Mouse (Mus musculus) limb, embryonic 13.5 days (tissue): Measurements from ENCODE around the gene Tec. TPM values are rescaled to one million over a fixed set of nuclear protein-coding genes. Genes with fewer than 3 reads are reported as not detected.

Experiments used
- ATAC-seq: fragments of 200-750 bp; cut with Nextera tagmentation; 2 replicates; pipeline ENCODE4 v1.8.0; 2017; ENCODE audit warnings: low read depth, moderate number of reproducible peaks, moderate TSS enrichment; ENCODE audit not compliant: low FRiP score
- H3K27ac ChIP-seq: fragments of 300-500 bp; sonication (generic); 2 replicates; pipeline ENCODE4 v1.5.1; 2015; ENCODE audit warnings: inconsistent platforms, mild to moderate bottlenecking, moderate library complexity
- H3K27me3 ChIP-seq: fragments of 300-500 bp; sonication (generic); 2 replicates; pipeline ENCODE4 v1.6.1; 2015; ENCODE audit warnings: mild to moderate bottlenecking, inconsistent platforms
- H3K36me3 ChIP-seq: fragments of 300-500 bp; sonication (generic); 2 replicates; pipeline ENCODE4 v1.6.1; 2015; ENCODE audit warnings: inconsistent platforms, mild to moderate bottlenecking, moderate library complexity
- H3K4me1 ChIP-seq: fragments of 300-500 bp; sonication (generic); 2 replicates; pipeline ENCODE4 v1.6.1; 2015; ENCODE audit warnings: inconsistent platforms
- H3K4me2 ChIP-seq: fragments of 300-500 bp; sonication (generic); replicated peaks from 2 replicates; pipeline ENCODE4 v1.6.1; 2015; ENCODE audit warnings: inconsistent platforms, mild to moderate bottlenecking, moderate library complexity
- H3K4me3 ChIP-seq: fragments of 300-500 bp; sonication (generic); 2 replicates; pipeline ENCODE4 v1.5.1; 2015; ENCODE audit warnings: moderate library complexity, mild to moderate bottlenecking, inconsistent platforms
- H3K9ac ChIP-seq: fragments of 300-500 bp; sonication (generic); 2 replicates; pipeline ENCODE4 v1.6.1; 2015; ENCODE audit warnings: mild to moderate bottlenecking, inconsistent platforms
- H3K9me3 ChIP-seq: fragments of 300-500 bp; sonication (generic); 2 replicates; pipeline ENCODE4 v1.6.1; 2016; ENCODE audit warnings: inconsistent platforms
- WGBS: fragments of 180-500 bp; shearing (Covaris S2); methylation state at CpG from one replicate; pipeline ENCODE4 v1.1.7; 2015; 5-methylcytosine and 5-hydroxymethylcytosine counted together
- polyA plus RNA-seq: library from polyadenylated mRNA; unstranded; fragments of >200 nt; fragmentation: Nextera tagmentation; extraction: Ambion mirVana; gene quantifications from 2 replicates; pipeline ENCODE4 v1.2.1, GENCODE M21; 2015

The Tec gene
- polyA plus RNA-seq, 1 experiment from 2014 or later, result 5.5 TPM

DNA sequence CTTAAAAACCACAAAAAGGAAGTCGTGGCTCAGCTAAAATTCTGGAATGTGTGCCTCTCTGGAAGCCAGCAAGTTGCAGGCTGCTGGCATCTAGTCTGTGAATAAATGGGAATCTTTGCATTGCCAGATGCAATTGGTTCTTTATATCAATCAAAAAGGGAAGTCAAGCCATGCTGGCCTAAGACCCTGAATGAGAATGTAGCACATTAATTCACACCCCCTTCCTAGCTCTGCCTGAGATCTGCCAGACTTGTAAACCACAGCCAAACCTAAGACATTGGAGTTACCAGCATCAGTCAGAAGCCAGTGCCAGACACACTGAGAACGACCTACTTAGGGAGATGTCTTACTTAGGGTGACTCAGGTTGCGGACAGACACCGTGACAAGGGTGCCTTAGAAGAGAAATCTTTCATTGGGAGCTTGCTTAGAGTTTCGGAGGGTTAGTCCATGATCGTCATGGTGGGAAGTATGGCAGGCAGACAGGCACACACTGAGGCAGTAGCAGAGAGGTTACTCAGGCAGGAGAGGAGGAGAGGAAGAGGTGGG is 19.3 kb downstream of the Tec start:
- Histone ChIP-seq H3K9ac (no peak overlapping the region), H3K36me3 (no peaks in the 10 kb centered on the region), H3K27ac (no peak overlapping the region), H3K9me3 (no peaks in the 10 kb centered on the region), H3K27me3 (no peaks in the 10 kb centered on the region), H3K4me3 (no peak overlapping the region), H3K4me2 (no peak overlapping the region), H3K4me1 (peaks cover 9% of the 10 kb centered on the region; the same call in 1 of the 2 replicates)
- 77% methylated on average over 6 of the region's 6 CpGs for WGBS
- ATAC-seq, result no peak

DNA sequence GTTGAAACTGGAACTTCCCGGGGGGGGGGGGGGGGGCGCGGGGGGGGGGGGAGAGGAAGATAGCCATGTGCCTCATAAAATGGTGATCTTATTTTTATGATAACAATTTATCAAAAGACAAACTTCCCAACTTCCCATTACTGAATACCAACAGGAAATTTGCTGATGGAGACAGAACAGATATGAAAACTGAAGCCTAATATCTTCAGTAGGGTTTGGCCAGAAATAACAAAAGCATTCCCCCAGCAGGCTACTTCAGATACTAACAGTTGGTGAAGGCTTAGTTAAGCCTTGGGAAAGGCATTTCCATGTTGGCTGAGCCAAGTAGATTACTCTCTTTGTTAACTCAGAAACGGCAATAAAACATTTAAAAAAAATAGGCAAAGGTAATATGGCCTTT is 21.6 kb downstream of the Tec start:
- WGBS, result 82% methylated on average over 1 of the region's 4 CpGs
- no peaks in the 10 kb centered on the region for H3K9me3 ChIP-seq
- H3K9ac ChIP-seq, result no peak overlapping the region
- H3K27ac ChIP-seq, result no peak overlapping the region
- H3K4me2 ChIP-seq, result no peak overlapping the region
- H3K36me3 ChIP-seq, result no peaks in the 10 kb centered on the region
- no peaks in the 10 kb centered on the region for H3K27me3 ChIP-seq
- no peak overlapping the region for H3K4me3 ChIP-seq
- H3K4me1 ChIP-seq, result peaks cover 9% of the 10 kb centered on the region; the same call in 1 of the 2 replicates
- ATAC-seq, result no peak

DNA sequence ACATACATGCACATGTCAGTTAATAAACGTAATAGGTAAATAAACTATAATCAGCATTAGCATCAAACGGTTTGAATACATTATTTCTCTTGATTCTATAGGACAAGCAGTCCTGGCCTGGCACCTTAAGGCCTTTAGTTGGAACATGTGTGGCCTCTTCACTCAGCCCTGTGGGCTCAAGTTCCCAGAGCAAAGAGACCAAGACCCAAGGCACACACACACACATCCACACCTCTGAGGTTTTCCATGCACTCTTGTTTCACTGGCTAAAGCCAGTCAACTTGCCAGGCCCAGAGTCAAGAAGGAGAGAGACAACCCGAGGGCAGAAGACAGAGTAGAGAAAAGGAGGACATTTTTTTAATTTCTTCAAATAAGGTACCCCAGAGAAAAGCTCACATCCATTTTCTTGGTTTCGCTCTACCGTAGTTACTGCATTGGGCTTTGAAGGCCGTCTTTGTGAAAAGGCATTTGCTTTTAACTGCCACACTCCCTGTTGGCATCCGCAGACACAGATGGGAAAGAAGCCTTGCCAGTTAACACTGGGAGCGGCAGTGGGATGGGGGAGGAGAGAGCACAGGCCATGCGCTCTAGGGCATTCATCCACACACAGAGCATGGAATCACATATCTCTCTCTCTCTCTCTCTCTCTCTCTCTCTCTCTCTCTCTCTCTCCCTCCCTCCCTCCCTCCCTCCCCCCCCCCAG is 22.2 kb downstream of the Tec start:
- Histone ChIP-seq H3K4me1 (peaks cover 9% of the 10 kb centered on the region; the same call in 1 of the 2 replicates), H3K9me3 (0 out of 2 replicates have a peak, but pooled peaks cover 1% of the 10 kb centered on the region), H3K27me3 (no peaks in the 10 kb centered on the region), H3K4me3 (no peak overlapping the region), H3K36me3 (no peaks in the 10 kb centered on the region), H3K4me2 (no peak overlapping the region), H3K27ac (no peak overlapping the region), H3K9ac (no peak overlapping the region)
- ATAC-seq, result peak; percentile 40; the same call in 1 of the 2 replicates
- WGBS, result 67% methylated on average over 9 of the region's 9 CpGs

- H3K9ac ChIP-seq, result no peak overlapping the region
- 78% methylated on average over 7 of the region's 7 CpGs for WGBS
- no peaks in the 10 kb centered on the region for H3K27me3 ChIP-seq
- H3K4me1 ChIP-seq, result peaks cover 9% of the 10 kb centered on the region; the same call in 1 of the 2 replicates
- no peak overlapping the region for H3K4me2 ChIP-seq
- no peaks in the 10 kb centered on the region for H3K36me3 ChIP-seq
- no peak overlapping the region for H3K27ac ChIP-seq
- H3K9me3 ChIP-seq, result peaks cover 10% of the 10 kb centered on the region
- no peak for ATAC-seq
- no peak overlapping the region for H3K4me3 ChIP-seq
Observed at GRCm38 (mm10) chr5:72844776-72845495, 23.3 kb downstream of the Tec start.

- Histone ChIP-seq H3K9ac (no peak overlapping the region), H3K27ac (no peak overlapping the region), H3K4me3 (no peak overlapping the region), H3K9me3 (peaks cover 14% of the 10 kb centered on the region), H3K27me3 (no peaks in the 10 kb centered on the region), H3K4me2 (no peak overlapping the region), H3K36me3 (no peaks in the 10 kb centered on the region), H3K4me1 (peaks cover 9% of the 10 kb centered on the region; the same call in 1 of the 2 replicates)
- ATAC-seq, result no peak
- 15% methylated on average over 2 of the region's 2 CpGs for WGBS
Observed at GRCm38 (mm10) chr5:72844294-72844693, 24.0 kb downstream of the Tec start.

GRCm38 (mm10) chr5:72839655-72840054 is 28.6 kb downstream of the Tec start:
- no peak overlapping the region for H3K9ac ChIP-seq
- WGBS, result 88% methylated on average over 3 of the region's 3 CpGs
- no peak for ATAC-seq

GRCm38 (mm10) chr5:72838976-72839375 is 29.3 kb downstream of the Tec start:
- Histone ChIP-seq H3K4me3 (no peak overlapping the region), H3K4me1 (peaks cover under 1% of the 10 kb centered on the region; the same call in 1 of the 2 replicates), H3K4me2 (no peak overlapping the region), H3K9me3 (peaks cover 14% of the 10 kb centered on the region), H3K36me3 (no peaks in the 10 kb centered on the region), H3K9ac (no peak overlapping the region), H3K27me3 (no peaks in the 10 kb centered on the region), H3K27ac (no peak overlapping the region)
- ATAC-seq, result no peak
- WGBS, result 27% methylated on average over 2 of the region's 2 CpGs

More at GRCm38 (mm10) chr5:72839655-72840054, 28.6 kb downstream of the Tec start:
- Histone ChIP-seq H3K27ac (no peak overlapping the region), H3K27me3 (no peaks in the 10 kb centered on the region), H3K4me1 (peaks cover 6% of the 10 kb centered on the region), H3K4me3 (no peak overlapping the region), H3K36me3 (no peaks in the 10 kb centered on the region), H3K9me3 (peaks cover 14% of the 10 kb centered on the region), H3K4me2 (no peak overlapping the region)

GRCm38 (mm10) chr5:72835656-72836055 is 32.6 kb downstream of the Tec start:
- Histone ChIP-seq H3K9ac (no peak overlapping the region), H3K27me3 (no peaks in the 10 kb centered on the region), H3K4me1 (no peaks in the 10 kb centered on the region; the same call in 1 of the 2 replicates), H3K9me3 (peaks cover 9% of the 10 kb centered on the region), H3K4me3 (no peak overlapping the region), H3K4me2 (no peak overlapping the region), H3K27ac (no peak overlapping the region), H3K36me3 (no peaks in the 10 kb centered on the region)
- no peak for ATAC-seq
- 88% methylated on average over 3 of the region's 3 CpGs for WGBS

DNA sequence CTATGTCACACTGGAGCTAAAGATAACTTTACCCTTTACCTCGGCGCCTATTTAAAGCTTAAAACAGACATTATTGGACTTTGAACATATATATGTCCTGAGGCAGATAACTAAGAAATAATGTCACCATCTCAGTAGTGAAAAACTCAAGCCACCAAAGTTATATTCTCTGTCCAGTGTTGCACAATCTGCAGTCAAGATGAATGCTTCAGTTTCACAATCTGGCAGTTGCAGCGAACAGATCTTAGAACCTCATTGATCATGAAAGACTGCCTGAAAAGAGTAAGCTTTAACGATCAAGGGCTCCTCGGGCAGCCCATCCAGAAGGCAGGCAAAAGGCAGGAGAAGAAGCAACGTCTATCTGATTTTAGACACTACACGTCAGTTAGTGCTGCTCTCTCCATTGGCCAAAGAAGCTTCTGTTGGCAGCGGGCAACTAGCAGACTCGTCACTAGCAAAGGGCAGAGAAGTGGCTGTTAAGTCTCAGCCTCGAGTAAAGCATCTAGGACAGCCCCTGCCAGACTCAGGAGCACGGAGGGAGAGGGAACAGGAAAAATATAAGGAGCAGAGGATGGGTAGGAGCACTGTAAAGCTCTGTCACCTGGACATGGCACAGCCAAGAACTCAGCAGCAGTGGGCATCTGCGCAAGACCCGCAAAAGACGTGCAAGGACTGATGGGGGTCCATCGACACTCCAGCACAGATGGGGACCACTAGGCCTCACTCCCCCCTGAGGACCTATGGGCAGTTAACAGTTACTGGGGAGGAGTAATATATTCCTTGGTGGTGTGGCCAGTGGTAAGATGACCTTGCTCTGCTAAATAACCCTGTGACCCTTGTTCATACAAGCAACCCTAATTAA is 35.1 kb downstream of the Tec start:
- no peak overlapping the region for H3K9ac ChIP-seq
- H3K36me3 ChIP-seq, result no peaks in the 10 kb centered on the region
- H3K4me3 ChIP-seq, result no peak overlapping the region
- no peaks in the 10 kb centered on the region for H3K9me3 ChIP-seq
- ATAC-seq, result no peak
- no peaks in the 10 kb centered on the region for H3K27me3 ChIP-seq
- no peak overlapping the region for H3K4me2 ChIP-seq
- 71% methylated on average over 15 of the region's 15 CpGs for WGBS
- no peak overlapping the region for H3K27ac ChIP-seq
- no peaks in the 10 kb centered on the region; the same call in 1 of the 2 replicates for H3K4me1 ChIP-seq

DNA sequence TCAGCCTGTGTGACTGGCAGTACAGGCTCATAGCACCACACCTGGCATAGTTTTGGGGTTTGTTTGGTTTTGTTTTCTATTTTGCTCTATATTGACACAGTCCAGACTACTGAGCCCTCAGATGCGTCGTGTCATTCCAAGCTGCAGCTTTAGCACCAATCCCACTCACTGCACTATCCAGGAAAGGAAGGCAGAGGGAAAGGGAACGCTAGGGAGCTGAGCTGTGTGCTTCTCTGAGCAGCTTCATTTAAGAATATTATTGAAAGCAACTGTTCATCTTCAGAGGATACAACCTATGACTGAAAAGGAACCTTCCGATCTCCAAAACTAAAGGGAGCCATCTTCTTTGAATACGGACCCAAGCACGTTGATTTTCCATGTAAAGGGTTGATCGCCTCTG is 36.1 kb downstream of the Tec start:
- no peak for ATAC-seq
- Histone ChIP-seq H3K9me3 (no peaks in the 10 kb centered on the region), H3K36me3 (no peaks in the 10 kb centered on the region), H3K4me1 (no peaks in the 10 kb centered on the region; the same call in 1 of the 2 replicates), H3K9ac (no peak overlapping the region), H3K4me3 (no peak overlapping the region), H3K4me2 (no peak overlapping the region), H3K27ac (no peak overlapping the region), H3K27me3 (no peaks in the 10 kb centered on the region)
- WGBS, result 86% methylated on average over 7 of the region's 7 CpGs

DNA sequence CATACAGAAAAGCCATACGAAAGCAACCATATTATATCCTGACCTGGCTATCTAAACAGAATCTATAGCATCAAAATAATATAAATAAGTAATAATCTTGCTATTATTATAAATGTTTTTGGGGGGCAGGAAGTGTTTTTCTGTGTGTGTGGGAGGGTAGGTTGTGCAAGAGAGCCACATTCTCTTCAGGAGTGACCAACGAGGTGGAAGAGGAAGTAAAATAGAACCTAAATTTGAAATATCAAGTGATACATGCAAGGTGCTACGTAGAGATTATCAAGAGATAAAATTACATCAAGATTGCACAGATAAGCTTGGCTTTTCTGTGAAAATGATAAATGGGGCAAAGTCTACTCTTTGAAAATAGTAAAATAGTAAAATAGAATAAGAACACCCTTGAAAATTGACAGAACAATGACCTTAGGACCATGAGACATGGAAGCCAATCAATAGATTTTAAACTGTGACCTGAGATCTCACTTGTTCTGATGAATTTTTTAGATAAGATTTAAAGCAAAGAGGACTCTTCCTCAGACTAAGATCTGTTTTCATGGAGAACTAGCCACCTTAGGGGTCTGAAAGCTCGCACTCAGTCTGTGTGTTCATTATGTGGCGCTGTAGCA is 37.2 kb downstream of the Tec start:
- Histone ChIP-seq H3K27ac (no peak overlapping the region), H3K36me3 (no peaks in the 10 kb centered on the region), H3K27me3 (no peaks in the 10 kb centered on the region), H3K4me3 (no peak overlapping the region), H3K4me2 (no peak overlapping the region), H3K4me1 (no peaks in the 10 kb centered on the region; the same call in 1 of the 2 replicates), H3K9ac (no peak overlapping the region), H3K9me3 (no peaks in the 10 kb centered on the region)
- no peak for ATAC-seq
- WGBS, result 92% methylated on average over 5 of the region's 5 CpGs
